Mouse (Mus musculus): Measurements from ENCODE around the gene Ppp1r15a. TPM values are rescaled to one million over a fixed set of nuclear protein-coding genes. Genes with fewer than 3 reads are reported as not detected.

Ppp1r15a gene
- polyA plus RNA-seq, 1 experiment = not detected

- H3K4me3 ChIP-seq (ENCODE audit: insufficient read depth, low read depth, low read length) = no peak within 1 kb of the TSS
- WGBS = 60% methylated on average over 8 of the region's 8 CpGs
- TF ChIP-seq POLR2A (IDR thresholded peaks at IDR 0.05; ENCODE audit: insufficient read depth, low read depth, low read length) (no peak), CTCF (IDR thresholded peaks at IDR 0.05; ENCODE audit: insufficient read depth, low read depth, low read length) (no peak)
- no peaks in the 10 kb centered on the region for H3K4me1 ChIP-seq (ENCODE audit: control insufficient read depth, insufficient read depth, low read length)
- H3K27ac ChIP-seq (ENCODE audit: insufficient read depth, low read depth, low read length) = no peak within 1 kb of the TSS
These were observed 28.7 kb upstream of the Ppp1r15a start, which contains the start of gene Hsd17b14 for GRCm38 (mm10) chr7:45554744-45555143. Gene Hsd17b14, plus strand, starts transcription at chr7:45554893.

- H3K4me3 ChIP-seq (ENCODE audit: insufficient read depth, low read depth, low read length) = no peak overlapping the region
- WGBS = 85% methylated on average over 2 of the region's 2 CpGs
- no peaks in the 10 kb centered on the region for H3K4me1 ChIP-seq (ENCODE audit: control insufficient read depth, insufficient read depth, low read length)
- TF ChIP-seq POLR2A (IDR thresholded peaks at IDR 0.05; ENCODE audit: insufficient read depth, low read depth, low read length) (no peak), CTCF (IDR thresholded peaks at IDR 0.05; ENCODE audit: insufficient read depth, low read depth, low read length) (no peak)
- H3K27ac ChIP-seq (ENCODE audit: insufficient read depth, low read depth, low read length) = no peak overlapping the region
These were observed 27.9 kb upstream of the Ppp1r15a start for GRCm38 (mm10) chr7:45553990-45554389.

GRCm38 (mm10) chr7:45553519-45553918, 27.5 kb upstream of the Ppp1r15a start:
- H3K4me1 ChIP-seq (ENCODE audit: control insufficient read depth, insufficient read depth, low read length) = no peaks in the 10 kb centered on the region
- 80% methylated on average over 8 of the region's 8 CpGs for WGBS
- TF ChIP-seq POLR2A (IDR thresholded peaks at IDR 0.05; ENCODE audit: insufficient read depth, low read depth, low read length) = no peak
- TF ChIP-seq CTCF (IDR thresholded peaks at IDR 0.05; ENCODE audit: insufficient read depth, low read depth, low read length) = no peak

GRCm38 (mm10) chr7:45551512-45551883, 25.4 kb upstream of the Ppp1r15a start:
- no peak for TF ChIP-seq CTCF (IDR thresholded peaks at IDR 0.05; ENCODE audit: insufficient read depth, low read depth, low read length)
- no peak for TF ChIP-seq POLR2A (IDR thresholded peaks at IDR 0.05; ENCODE audit: insufficient read depth, low read depth, low read length)
- WGBS = 85% methylated on average over 8 of the region's 8 CpGs
- no peak overlapping the region for H3K27ac ChIP-seq (ENCODE audit: insufficient read depth, low read depth, low read length)

More at GRCm38 (mm10) chr7:45553519-45553918, 27.5 kb upstream of the Ppp1r15a start:
- Histone ChIP-seq H3K4me3 (ENCODE audit: insufficient read depth, low read depth, low read length) (no peak overlapping the region), H3K27ac (ENCODE audit: insufficient read depth, low read depth, low read length) (no peak overlapping the region)

GRCm38 (mm10) chr7:45550821-45551511, 24.9 kb upstream of the Ppp1r15a start:
- 81% methylated on average over 11 of the region's 11 CpGs for WGBS
- no peaks in the 10 kb centered on the region for H3K4me1 ChIP-seq (ENCODE audit: control insufficient read depth, insufficient read depth, low read length)
- TF ChIP-seq POLR2A (IDR thresholded peaks at IDR 0.05; ENCODE audit: insufficient read depth, low read depth, low read length) (no peak), CTCF (IDR thresholded peaks at IDR 0.05; ENCODE audit: insufficient read depth, low read depth, low read length) (no peak)
- no peak overlapping the region for H3K27ac ChIP-seq (ENCODE audit: insufficient read depth, low read depth, low read length)
- H3K4me3 ChIP-seq (ENCODE audit: insufficient read depth, low read depth, low read length) = no peak overlapping the region

More at GRCm38 (mm10) chr7:45551512-45551883, 25.4 kb upstream of the Ppp1r15a start:
- Histone ChIP-seq H3K4me1 (ENCODE audit: control insufficient read depth, insufficient read depth, low read length) (no peaks in the 10 kb centered on the region), H3K4me3 (ENCODE audit: insufficient read depth, low read depth, low read length) (no peak overlapping the region)

GRCm38 (mm10) chr7:45549641-45550436, 23.8 kb upstream of the Ppp1r15a start:
- Histone ChIP-seq H3K4me1 (ENCODE audit: control insufficient read depth, insufficient read depth, low read length) (no peaks in the 10 kb centered on the region), H3K27ac (ENCODE audit: insufficient read depth, low read depth, low read length) (no peak overlapping the region), H3K4me3 (ENCODE audit: insufficient read depth, low read depth, low read length) (no peak overlapping the region)
- TF ChIP-seq POLR2A (IDR thresholded peaks at IDR 0.05; ENCODE audit: insufficient read depth, low read depth, low read length) (no peak), CTCF (IDR thresholded peaks at IDR 0.05; ENCODE audit: insufficient read depth, low read depth, low read length) (no peak)
- WGBS = 93% methylated on average over 16 of the region's 16 CpGs

GRCm38 (mm10) chr7:45544525-45544924, 18.5 kb upstream of the Ppp1r15a start:
- TF ChIP-seq CTCF (IDR thresholded peaks at IDR 0.05; ENCODE audit: insufficient read depth, low read depth, low read length) = no peak
- TF ChIP-seq POLR2A (IDR thresholded peaks at IDR 0.05; ENCODE audit: insufficient read depth, low read depth, low read length) = no peak
- H3K4me1 ChIP-seq (ENCODE audit: control insufficient read depth, insufficient read depth, low read length) = no peaks in the 10 kb centered on the region
- 95% methylated on average over 1 of the region's 1 CpGs for WGBS
- H3K27ac ChIP-seq (ENCODE audit: insufficient read depth, low read depth, low read length) = no peak overlapping the region
- no peak overlapping the region for H3K4me3 ChIP-seq (ENCODE audit: insufficient read depth, low read depth, low read length)

- Histone ChIP-seq H3K4me1 (ENCODE audit: control insufficient read depth, insufficient read depth, low read length) (peaks cover 8% of the 10 kb centered on the region; the same call in 1 of the 2 replicates), H3K27ac (ENCODE audit: insufficient read depth, low read depth, low read length) (no peak overlapping the region), H3K4me3 (ENCODE audit: insufficient read depth, low read depth, low read length) (no peak overlapping the region)
- no peak for TF ChIP-seq POLR2A (IDR thresholded peaks at IDR 0.05; ENCODE audit: insufficient read depth, low read depth, low read length)
- TF ChIP-seq CTCF (IDR thresholded peaks at IDR 0.05; ENCODE audit: insufficient read depth, low read depth, low read length) = no peak
- WGBS = 73% methylated on average over 2 of the region's 2 CpGs
These were observed 14.1 kb upstream of the Ppp1r15a start for GRCm38 (mm10) chr7:45540213-45540612.

DNA sequence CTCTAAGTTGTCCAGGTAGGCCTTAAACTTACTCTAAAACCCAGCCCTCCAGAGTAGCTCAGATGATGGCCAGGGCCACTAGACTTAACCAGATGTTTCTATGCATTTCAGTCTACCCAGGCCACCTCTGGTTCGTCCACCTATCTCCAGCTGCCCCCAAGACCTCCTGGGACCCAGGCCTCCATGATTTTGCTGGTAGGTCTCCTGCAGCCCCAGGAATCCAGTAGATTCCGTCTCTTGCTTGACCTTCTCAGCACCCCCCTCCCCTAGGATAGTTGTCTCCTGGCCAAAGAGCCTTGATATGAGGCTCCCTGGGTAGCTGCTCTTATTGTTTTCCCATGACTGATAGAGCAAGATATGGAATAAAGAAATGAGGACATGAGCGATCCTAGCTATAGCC, 13.0 kb upstream of the Ppp1r15a start:
- no peak overlapping the region for H3K27ac ChIP-seq (ENCODE audit: insufficient read depth, low read depth, low read length)
- no peak for TF ChIP-seq CTCF (IDR thresholded peaks at IDR 0.05; ENCODE audit: insufficient read depth, low read depth, low read length)
- no peak for TF ChIP-seq POLR2A (IDR thresholded peaks at IDR 0.05; ENCODE audit: insufficient read depth, low read depth, low read length)
- H3K4me3 ChIP-seq (ENCODE audit: insufficient read depth, low read depth, low read length) = no peak overlapping the region
- WGBS = 86% methylated on average over 3 of the region's 3 CpGs
- H3K4me1 ChIP-seq (ENCODE audit: control insufficient read depth, insufficient read depth, low read length) = peaks cover 8% of the 10 kb centered on the region; the same call in 1 of the 2 replicates
